Mouse (Mus musculus): ENCODE measurements around the gene Rbbp4.

The Rbbp4 gene

DNA sequence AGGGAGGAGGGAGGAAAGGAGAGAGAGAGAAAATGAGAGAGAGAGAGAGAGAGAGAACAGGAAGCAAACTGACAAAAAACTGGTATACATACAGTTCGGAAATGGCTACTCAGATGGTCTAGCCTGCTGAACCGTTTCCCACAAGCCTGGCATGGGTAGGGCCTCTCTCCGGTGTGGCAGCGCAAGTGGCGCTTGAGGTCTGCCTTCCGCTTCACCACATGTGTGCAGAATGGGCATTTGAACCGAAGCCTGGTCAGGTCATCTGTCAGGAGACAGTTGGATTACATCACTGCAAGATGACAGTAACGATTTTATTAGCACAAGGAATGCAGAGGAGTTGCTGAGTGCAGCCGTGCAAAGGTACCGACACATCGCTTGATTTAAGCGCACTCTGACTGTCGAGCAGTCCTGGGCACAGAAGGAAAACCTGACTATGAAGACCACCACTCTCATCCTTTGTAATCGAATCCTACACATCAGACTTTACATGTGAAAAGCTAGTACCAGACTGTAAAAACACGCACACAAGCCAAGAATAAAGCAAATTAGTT is 22.5 kb upstream of the Rbbp4 start:
- intact Hi-C loops (cut with DNase I) = no loop called here

DNA sequence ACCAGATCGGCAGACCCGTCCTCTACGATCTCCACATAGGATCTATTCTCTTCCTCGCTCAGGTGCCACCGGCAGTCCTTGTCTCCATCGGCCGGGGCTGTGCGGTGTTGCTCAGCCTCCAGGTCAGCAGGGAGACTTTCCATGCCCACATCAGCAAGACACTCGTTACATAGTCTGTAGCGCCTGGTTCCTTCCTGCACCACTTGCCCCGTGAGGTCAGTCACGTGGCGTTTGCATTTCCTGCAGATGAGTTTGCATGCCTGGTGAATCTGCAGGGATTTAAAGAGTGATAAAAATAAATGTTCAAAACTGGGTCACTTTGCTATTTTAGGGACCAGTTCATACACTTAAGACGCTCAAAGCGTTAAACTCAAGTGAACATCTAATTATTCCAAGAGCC is 19.1 kb upstream of the Rbbp4 start:
- intact Hi-C loops (cut with DNase I) = no loop called here

DNA sequence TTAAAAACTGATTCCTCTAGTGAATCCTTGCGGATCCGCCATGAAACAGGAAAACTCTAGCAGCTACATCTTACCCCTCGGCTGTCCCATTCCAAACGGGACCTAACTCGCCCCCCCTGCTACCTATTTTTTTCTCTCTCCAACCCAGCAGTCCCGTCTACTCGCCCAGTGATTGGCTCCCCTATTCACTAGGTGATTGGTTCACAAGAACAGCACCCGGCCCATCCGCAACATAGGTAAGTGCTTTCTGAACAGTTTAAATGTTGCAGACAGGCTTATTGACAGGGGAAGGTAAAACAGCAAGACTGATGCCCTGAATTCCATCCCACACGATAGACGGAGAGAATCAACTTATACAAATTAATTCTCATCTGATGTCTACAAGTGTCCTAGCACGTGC is 18.0 kb upstream of the Rbbp4 start:
- intact Hi-C loops (cut with DNase I) = no loop called here

DNA sequence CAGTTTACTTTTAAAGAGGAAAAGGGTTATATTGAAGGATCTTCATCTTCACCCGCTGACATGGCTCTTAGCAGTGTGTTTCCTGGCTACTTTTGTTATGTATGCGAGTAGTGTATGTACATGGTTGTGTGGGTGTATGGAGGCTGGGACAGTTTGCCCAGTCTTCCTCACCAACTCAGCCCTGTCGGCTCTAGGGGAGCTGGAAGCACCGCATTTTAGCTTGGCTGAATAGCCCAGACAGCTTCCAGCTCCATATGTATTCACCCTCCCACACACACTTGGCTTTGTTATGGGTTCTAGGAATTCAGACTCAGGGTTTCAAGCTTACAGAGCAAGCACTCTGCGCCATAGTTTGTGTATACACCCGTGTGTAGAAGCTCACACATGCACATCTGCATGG is 15.9 kb upstream of the Rbbp4 start:
- intact Hi-C loops (cut with DNase I) = loop anchor here (2.0 kb wide), 1 partner anchor 104 kb away; no protein-coding TSS in a partner anchor

DNA sequence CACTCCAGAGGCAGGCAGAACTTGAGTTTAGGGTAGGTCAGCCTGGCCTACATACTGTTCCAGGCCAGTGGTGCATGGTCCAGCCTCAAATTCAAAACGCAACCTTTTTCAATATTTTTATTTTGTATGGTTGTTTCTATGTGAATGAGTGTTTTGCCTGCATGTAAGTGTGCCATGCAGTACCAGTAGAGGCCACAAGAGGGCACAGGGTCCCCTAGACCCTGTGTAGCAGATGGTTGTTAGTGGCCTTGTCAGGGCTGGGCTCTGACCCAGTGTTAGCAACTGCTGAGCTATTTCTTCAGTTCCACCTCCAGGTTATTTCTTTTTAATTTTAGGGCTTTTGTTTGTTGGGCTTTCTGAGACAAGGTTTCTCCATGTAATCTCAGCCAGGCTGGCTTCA is 15.5 kb upstream of the Rbbp4 start:
- intact Hi-C loops (cut with DNase I) = loop anchor here (2.0 kb wide), 1 partner anchor 104 kb away; no protein-coding TSS in a partner anchor

DNA sequence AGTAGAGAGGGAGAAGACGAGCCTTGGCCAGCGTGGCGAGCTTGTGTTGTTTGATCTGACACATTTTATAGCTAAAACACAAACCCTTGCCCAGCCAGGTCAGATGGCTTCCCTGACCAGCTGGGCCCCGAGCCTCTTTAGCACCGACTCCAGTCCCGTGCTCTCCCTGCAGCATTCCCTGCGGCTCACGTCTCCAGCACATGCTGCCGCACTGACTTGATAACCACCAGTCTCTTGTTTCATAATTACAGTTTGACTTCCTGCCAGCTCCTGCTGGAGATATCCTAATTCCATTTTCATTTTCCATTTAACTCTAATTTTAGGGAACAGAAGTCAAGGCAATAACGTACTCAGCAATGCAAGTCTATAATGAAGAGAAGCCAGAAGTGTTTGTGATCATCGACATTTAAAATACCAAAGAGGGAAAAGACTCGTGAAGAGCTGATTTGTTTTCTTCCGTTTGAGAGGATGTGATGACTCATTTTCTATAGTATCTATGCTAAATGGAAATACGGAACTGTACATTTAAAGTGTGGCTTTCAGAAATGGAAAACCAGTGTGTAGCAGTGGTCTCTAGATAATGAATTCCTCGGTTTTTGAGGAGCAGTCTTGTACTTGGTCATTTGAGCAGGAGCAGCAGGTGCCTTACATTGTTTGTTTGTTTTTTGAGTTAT is 11.4 kb upstream of the Rbbp4 start:
- intact Hi-C loops (cut with DNase I) = no loop called here

DNA sequence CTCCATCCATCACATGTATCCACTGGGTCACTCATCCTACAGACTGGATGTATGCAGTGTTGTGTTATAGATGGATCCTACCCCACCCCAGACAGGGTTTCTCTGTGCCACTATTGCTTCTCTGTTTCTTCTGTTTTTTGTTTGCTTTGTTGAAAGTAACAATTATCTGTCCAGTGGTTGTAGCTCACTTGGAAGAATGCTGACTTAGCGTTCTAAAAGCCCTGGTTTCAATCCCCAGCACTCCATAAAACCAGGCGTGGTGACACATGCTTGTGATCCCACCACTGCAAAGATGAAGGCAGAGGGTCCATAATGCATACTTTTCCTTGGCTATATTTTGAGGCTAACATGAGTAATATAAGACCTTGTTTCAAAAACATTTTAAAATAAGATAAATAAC is 7.5 kb upstream of the Rbbp4 start:
- intact Hi-C loops (cut with DNase I) = no loop called here

DNA sequence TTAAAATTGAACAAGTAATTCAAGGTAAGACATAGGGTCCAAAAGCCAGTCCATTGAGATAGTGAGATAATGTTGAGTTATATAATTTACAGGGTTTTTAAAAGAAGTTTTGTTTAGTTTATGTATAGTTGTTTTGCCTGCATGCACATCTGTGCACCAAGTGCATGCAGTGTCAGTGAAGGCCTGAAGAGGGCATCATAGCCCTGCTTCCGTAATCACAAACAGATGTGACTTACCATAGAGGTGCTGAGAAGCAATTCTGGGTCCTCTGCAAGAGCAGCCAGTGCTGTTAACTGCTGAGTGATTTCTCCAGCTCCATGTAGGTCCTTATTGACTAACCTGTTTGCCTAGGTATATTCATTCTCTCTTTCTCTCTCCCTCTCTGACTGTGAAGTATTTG is 6.7 kb upstream of the Rbbp4 start:
- intact Hi-C loops (cut with DNase I) = no loop called here

DNA sequence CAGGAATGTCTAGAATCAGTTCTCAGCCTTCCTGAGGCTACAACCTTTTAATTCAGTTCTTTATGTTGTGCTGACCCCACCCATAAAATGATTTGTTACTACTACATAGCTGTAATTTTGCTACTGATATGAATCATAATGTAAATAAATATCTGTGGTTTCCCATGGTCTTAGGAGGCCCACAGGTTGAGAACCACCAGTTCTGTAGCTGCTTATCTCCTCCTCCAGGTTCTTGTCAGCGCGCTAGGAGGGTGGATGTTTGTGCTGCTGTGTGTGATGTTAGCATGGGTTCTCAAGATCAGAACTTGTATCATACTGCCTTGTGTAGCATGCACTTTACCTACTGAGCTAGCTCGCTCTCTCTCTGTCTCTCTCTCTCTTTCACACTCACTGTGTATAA is 4.6 kb upstream of the Rbbp4 start:
- intact Hi-C loops (cut with DNase I) = loop anchor here (5.0 kb wide), 1 partner anchor 38 kb away; the partner anchor contains the start of gene Zbtb8a

DNA sequence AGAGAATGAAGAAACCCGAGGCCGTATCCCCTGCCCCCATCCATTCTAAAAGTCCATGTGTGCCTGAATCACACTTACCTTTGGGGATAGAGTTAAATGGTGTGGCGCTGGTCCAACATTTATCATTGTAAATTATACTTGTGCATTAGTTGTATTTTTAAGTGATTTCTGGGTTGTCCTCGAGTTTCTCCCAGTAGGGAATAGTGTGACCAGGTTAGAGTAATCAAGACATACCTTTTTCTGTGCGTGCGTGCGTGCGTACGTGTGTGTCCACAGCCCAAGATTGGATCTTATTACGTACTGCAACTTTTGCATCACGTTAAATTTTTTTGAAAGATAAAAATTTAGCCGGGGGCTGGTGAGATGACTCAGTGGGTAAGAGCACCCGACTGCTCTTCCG is 1.1 kb upstream of the Rbbp4 start:
- intact Hi-C loops (cut with DNase I) = loop anchor here (5.0 kb wide), 1 partner anchor 41 kb away; the partner anchor contains the start of gene Zbtb8a

DNA sequence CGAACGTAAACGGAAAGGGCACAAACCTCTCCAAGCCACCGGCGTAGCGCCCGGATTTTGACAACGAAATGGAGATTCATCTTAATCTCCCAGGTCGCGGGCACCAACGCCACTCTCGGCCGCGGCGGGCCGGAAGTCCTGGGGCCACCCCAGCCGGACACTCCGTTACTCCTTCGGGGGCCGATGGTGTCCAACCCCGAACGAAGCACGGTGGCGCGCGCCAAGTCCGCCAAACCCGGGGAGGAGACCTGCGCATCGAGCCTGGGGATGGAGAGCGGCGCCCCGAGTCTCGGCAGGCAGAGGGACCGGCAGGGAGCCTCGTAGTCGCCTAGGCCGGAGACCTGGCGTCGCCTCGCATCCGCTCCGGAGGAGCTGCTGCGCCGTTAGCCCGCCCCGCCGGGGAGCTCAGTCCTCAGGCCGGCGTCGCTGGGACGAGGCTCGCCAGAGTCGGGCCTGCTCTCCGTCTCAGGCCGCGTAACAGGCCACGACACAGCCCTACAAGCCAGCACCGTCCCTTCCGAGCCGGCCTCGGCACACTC is 424 bp downstream of the Rbbp4 start:
- intact Hi-C loops (cut with DNase I) = loop anchor here (5.0 kb wide), 1 partner anchor 43 kb away; the partner anchor contains the start of gene Zbtb8a

DNA sequence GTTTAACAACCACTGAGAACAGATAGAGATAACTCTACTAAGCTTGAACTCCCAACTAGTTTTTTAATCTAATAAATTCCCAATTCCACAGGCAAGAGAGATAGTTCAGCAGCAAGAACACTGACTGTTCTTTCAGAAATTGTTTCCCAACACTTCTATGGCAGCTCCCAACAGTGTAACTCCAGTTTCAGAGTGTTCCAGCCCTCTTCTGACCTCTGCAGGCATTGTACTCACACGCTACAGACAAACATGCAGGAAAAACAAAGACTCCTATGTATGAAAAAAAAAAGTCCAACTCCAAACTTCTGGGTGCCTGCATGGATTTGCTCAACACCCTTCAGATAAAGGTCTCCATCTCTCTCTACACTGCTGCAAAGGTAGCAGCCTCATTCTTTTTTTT is 2.3 kb downstream of the Rbbp4 start:
- intact Hi-C loops (cut with DNase I) = no loop called here

DNA sequence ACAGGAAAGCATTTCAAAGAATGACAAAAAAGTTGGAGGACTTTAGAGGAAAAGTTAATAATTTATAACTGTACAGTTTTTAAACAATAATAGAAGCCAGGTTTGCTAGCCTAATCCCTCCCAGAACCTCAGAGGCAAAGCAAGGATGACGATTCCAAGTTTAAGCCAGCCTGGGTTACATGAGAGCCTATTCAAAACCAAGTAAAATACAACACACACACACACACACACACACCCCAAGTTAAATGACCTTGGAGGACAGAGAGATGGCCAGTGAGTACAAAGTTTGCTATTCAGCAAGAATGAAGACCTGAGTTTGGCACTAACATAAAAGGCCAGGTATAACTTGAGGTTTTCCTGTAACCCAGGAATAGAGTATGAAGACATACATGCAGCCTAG is 9.0 kb downstream of the Rbbp4 start:
- intact Hi-C loops (cut with DNase I) = no loop called here

DNA sequence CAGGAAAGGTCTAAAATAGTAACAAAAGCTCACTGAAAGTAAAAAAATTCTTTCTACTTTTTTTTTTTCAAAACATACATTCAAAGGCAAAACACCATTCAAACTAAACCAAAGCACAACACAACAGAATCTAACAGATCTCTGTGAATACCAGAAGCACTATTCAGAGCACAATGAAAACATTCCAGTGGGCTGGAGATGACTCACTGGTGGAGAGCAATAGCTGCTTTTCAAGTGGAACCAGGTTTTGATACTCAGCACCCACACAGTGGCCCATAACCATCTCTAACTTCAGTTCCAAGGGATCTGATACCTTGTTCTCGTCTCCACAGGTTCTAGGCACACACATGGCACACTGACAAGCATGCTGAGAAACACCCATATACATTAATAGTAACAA is 10.4 kb downstream of the Rbbp4 start:
- intact Hi-C loops (cut with DNase I) = no loop called here

DNA sequence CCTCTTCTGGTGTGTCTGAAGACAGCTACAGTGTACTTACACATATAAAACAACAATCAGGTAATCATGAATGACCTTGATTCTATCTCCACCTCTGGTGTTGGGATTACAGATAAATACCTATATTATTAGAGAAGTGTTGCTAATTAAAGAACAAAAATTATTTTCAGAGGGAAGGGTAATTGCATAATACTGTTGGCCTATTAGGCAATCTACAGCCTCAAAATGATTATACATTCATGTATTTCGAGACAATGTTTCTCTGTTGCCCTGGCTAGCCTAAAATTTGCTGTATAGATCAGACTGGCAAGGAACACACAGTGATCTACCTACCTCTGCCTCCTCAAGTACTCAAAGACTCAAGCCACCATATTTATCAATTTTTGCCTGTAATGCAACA is 11.7 kb downstream of the Rbbp4 start:
- intact Hi-C loops (cut with DNase I) = no loop called here

DNA sequence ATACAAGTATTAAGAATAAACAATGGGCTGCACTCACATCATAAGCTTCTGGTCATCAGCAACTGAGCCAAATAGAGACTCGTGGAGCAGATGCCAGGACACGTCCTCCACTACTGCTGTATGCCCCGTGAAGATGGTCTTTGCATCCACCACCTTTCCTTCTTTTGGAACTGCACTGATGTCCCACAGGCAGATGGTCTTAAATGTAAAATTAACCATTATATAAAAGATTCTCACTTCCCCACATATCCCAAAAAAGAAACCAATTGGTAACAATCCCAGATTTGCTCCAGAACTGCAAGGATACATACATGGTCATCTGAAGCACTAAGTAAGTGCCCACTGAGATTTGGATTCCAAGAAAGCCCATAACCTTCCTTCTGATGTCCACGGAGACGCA is 13.1 kb downstream of the Rbbp4 start:
- intact Hi-C loops (cut with DNase I) = no loop called here

DNA sequence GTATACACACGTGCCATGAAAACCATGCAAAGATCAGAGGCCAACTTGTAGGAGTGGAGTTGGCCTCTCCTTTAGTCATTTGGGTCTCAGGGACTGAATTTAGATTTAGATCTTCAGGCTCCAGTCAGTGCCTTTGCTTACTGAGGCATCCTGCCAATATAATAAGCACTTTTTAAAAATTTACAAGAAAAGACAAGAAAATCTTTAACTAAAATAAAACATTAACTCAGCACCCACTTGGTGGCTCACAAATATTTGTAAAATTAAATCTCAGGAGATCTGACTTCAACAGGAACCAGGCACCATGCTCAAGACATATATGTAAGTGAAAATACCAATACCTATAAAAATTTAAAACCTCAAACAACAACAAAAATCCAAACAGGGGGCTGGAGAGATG is 14.3 kb downstream of the Rbbp4 start:
- intact Hi-C loops (cut with DNase I) = no loop called here

DNA sequence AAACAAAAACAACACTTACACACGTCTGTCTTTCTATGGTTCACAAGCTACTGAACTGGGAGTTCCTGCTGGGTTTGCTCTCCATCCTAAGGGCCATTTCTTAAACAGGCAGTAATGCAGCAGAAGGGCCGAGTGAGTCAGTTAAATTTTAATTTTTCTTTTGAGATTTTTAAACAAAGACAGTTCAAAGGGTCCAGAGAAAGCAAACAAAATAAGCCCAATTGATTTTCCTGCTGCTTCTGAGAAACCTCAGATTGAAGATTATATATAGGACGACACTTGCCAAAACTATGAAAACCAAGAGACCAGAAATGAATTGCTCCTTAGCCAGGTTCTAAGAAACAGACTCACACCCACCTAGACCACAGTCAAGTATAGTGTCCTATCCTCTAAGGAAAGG is 21.3 kb downstream of the Rbbp4 start:
- intact Hi-C loops (cut with DNase I) = no loop called here

DNA sequence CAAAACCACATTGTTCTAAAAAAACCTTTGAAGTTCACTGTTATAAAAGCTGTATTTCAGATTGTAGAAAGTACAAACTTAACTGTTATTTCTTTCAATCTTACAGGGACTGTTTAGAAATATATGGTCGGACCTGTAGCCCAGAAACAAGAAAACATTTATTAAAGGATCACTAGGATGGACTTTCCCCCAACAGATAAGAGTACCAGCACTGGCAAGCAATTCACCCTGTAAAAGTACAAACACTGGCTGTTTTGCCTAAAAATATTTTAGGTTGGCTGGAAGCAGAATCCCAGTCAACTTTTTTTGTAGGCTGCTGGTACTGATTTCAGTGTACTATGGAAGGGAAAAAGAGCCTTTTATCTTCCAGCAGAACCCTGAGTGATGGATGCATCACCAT is 27.2 kb downstream of the Rbbp4 start:
- intact Hi-C loops (cut with DNase I) = no loop called here

DNA sequence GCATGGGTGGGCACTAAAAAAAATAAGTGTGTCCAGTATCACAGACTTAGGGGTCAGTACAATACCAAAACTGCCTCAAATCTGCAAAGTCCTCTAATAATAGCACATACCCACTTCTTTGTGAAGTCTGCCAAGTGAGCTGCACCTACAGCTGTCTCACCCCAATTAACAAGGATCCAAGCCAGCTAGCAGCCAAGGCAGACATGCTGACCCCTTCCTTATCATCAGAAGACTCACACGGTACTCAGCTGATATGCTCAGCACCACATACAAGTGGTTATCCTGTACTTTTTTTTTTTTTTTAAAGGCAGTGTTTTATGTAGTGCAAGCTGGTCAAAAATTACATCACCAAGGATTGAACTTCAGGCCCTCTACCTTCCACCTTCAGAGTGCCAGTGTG is 30.9 kb downstream of the Rbbp4 start:
- intact Hi-C loops (cut with DNase I) = no loop called here

DNA sequence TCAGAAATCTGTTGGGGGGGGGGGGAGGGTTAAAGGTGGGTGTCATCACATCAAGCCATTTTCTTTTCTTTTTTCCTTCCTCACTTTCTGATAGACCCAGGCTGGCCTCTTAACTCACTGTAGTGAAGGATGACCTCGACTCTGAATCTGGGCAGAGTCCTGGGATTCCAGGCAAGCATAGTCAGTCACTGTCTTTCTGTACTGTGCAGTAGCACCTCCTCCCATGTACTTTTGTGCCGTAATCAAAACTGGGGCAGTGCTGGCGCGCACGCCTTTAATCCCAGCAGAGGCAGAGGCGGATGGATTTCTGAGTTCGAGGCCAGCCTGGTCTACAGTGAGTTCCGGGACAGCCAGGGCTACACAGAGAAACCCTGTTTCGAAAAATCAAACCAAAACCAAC is 31.4 kb downstream of the Rbbp4 start:
- intact Hi-C loops (cut with DNase I) = no loop called here

DNA sequence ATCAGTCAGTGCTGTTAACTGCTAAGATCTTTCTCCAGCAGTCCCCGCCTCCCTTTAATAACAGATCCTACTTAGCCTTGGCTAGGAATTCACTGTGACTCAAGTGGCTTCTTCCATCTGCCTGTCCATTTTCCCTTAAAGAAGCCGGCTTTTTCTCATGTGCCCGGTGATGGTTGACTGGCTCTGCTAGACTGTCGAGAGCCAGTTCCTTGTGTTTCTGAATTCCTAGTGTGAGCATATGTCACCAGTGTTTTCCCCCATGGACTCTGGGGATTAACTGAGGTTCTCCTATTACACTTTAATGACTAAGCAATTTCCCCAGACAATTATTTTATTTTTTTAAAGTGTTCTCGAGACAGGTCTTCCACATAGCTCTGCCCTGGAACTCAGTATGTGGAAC is 31.8 kb downstream of the Rbbp4 start:
- intact Hi-C loops (cut with DNase I) = no loop called here

DNA sequence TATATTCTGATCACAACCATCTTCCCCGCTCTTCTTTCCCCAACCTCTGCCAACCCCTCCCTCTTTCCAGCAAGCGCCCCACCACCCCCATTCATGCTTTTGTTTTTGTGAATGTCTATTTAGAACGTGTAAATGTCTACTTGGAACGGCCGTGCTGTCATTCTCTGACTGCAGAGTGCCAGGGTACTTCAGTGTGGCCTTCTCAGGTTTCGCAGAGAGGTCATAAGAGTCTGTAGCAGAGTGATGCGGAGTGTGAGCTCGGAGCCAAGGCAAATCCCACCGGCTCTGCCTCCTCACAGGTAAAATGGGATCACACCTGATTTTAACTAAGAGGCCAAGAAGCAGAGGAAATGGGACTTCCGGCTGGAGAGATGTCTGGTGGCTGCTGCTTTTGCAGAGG is 36.0 kb downstream of the Rbbp4 start:
- intact Hi-C loops (cut with DNase I) = no loop called here

Measured in adrenal gland (tissue).